Mouse (Mus musculus) liver, postnatal 0 days (tissue): Measurements from ENCODE around the gene Hspb8.
"Not testable (repeated sequence)": the region's sequence is repeated elsewhere in the genome, so short reads cannot be mapped to it uniquely, and the experiment has no call there.

ENCODE experiments used
- CTCF ChIP-seq: sonication (generic); IDR thresholded peaks from 2 replicates; pipeline ENCODE4 v1.5.1; 2016; ENCODE audit warnings: antibody characterized with exemption, low read depth
- EP300 ChIP-seq: IDR thresholded peaks from 2 replicates; pipeline ENCODE4 v1.6.1; 2016; ENCODE audit warnings: antibody characterized with exemption, low read depth, mild to moderate bottlenecking

- TF ChIP-seq CTCF, EP300: not testable (repeated sequence)
Measured at GRCm38 (mm10) chr5:116425709-116426108, 3.0 kb upstream of the Hspb8 start.
